Mouse (Mus musculus) heart, adult 11 months (tissue): ENCODE measurements around the gene Atp4b.

ENCODE experiments used
- DNase-seq: peaks from one replicate; pipeline ENCODE4 v3.0.0; 2022

Gene Atp4b

DNA sequence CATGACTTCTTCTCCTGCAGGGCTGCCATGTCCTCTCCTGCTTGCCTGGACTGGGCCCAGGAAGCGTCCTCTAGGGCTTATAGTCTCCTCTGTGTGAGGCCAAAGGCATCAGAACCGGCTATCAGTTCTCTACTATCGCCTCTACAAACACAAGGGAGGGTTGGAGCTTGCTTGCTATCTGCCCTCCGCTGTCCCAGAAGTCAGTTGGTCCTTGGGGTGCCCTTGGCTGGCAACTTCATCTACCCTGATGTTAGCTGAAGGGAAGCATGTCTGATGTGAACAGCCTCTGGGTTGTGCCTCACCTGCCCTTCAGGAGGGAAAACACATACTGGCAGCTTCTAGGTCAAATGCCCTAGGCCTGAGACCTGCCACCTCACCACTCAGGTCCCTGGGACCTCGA, at the start of gene Atp4b:
Gene Atp4b (minus strand): TSS at position 101 of the 400 bp plus-strand sequence.
- DNase-seq, result no peak

DNA sequence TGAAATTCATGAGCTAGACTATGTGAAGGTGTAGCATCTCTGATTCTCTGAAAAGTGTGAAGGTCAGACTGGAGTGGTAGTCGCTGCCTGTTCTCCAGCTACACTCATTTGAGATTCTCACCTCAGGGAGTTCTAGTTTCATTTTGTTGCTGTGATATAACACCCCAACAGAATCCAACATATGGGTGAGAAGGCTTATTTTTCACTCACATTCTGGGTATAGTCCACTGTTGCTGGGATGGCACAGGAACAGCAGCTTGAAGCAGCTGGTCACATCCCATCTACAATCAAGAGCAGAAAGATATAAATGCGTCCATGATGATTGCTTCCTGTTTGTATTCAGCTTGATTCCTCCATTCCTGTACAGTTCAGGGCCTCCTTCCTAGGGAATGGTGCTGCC, 45.5 kb upstream of the Atp4b start:
- DNase-seq, result no peak

DNA sequence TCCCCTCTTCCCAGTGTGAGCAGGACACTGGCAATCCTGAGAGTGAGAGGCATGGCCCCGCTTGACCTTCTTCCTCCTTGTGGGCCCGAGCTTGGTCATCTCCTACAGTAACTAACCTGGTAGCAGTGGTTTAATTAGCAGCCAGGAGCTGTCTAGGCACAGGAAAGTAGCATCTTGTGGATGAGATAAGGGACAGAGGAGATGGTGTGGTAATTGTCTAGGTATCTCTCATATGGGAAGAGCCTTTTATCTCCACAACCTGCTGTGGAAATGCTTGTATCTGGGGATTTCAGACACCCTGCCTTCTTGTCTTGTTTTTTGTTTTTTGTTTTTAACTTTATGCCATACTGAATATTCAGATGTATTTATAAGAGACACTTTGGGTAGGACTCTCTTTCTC, 40.9 kb upstream of the Atp4b start:
- DNase-seq, result no peak

GRCm38 (mm10) chr8:13436052-13436451, 39.4 kb upstream of the Atp4b start:
- DNase-seq, result peak; percentile 95

DNA sequence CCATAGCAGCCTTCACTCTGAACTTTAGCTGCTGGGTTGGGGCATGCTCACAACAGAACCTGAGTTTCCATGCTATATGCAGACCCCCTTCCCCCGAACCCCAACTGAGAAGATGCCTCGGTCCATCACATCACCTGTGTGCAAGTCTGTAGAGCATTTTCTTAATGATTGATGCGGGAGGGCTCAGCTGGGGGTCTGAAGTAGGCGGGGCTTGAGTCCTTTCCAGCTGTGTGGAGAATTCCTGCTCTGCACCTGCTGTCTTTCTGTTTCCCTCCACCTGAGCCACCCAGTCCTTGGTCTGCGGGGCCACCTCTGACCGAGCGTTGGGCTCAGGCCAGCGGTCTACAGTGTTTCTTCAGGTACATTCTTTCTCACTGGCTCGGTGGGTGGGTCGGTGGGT, 38.3 kb upstream of the Atp4b start, which contains the start of gene Tmem255b:
Gene Tmem255b (plus strand): TSS at position 301 of the 400 bp plus-strand sequence.
- DNase-seq, result no peak

GRCm38 (mm10) chr8:13433130-13433529, 36.5 kb upstream of the Atp4b start:
- DNase-seq, result no peak

- DNase-seq, result peak; percentile 96
These were observed 34.2 kb upstream of the Atp4b start for GRCm38 (mm10) chr8:13430866-13431265.

DNA sequence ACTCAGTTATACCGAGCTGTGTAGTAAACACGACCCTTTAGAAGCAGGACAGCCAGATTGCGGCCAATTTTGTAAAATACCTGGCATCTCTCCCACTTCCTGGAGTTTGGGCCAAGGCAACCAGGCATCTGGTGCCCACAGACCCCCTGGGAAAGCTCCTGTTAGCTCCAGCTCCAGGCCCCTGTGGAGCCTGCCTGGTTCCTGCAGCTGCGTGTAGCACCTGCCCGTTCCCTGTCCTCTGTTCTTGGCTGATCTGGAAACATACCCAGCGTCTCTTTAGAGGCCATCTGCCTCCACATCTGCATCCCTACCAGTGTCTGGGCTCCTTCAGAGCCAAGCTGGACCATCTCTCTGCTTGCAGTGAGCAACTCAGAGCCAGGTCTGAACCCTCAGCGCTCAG, 33.8 kb upstream of the Atp4b start:
- no peak for DNase-seq

- no peak for DNase-seq
These were observed 31.5 kb upstream of the Atp4b start for GRCm38 (mm10) chr8:13428156-13428555.

DNA sequence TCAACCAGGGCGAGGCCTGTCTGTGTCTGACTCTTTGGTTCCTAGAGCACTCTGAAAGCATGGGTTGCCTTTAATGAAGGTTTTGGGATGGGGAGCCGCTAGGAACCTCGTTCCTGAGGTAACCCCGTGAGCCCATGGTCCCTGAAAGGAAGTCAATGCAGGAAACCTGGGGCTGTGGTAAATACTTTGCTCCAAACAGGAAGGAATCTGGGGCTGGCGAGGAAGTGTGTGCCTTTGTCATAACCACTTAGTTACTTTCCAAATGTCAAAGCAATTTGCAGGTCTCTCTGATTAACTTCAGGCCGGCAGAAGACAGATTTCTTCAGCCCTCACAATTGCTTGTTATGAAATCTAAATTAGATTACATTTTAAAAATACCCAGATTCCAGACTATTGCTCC, 30.7 kb upstream of the Atp4b start:
- peak; percentile 96 for DNase-seq

DNA sequence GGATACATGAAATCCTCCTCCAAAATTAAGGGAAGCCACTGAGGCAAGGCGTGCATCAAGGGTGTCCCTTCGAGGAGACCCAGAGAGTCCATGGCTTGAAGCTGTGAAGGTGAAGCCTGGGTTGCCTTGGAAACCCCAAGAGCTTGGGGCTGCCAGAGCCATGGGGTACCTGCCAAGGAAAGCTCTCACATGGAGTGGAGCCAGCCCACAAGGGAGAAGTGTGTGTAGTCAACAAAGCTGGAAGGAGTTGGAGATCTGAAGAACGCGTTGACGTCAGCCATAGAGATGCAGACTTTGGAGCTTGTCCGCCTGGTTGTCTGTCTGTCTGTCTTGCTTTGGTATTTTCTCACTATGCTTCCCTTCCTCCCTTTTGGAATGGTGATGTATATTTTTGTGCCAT, 24.3 kb upstream of the Atp4b start:
- DNase-seq, result peak; percentile 79

DNA sequence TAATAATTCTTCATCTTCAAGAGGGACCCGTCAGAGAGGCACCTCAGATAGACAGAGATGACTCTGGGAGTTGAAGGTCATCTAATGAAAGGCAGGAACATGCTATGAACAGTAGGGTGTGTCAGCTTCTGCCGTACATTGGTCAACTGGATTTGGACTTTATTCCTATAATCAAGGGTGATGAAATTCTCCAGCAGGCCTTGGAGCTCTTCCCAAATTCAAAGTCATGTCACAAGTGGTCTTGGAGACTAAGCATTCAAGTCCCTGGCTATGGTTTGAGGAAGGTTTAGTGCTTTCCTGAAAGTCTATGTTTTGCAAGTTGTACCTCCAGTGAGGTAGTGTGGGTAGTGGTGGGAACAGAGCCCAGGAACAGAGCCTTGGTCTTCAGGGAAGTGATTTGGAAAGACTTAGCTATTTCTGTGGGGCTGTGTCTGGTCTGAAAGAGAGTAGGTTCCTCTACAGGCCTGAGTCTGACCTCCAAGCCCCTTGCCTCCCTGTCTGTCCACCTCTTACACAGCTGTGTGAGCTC, 22.6 kb upstream of the Atp4b start:
- peak; percentile 85 for DNase-seq

- peak; percentile 96 for DNase-seq
These were observed 19.3 kb upstream of the Atp4b start for GRCm38 (mm10) chr8:13415879-13416278.

- DNase-seq, result peak; percentile 95
These were observed 17.3 kb upstream of the Atp4b start for GRCm38 (mm10) chr8:13413823-13414390.

DNA sequence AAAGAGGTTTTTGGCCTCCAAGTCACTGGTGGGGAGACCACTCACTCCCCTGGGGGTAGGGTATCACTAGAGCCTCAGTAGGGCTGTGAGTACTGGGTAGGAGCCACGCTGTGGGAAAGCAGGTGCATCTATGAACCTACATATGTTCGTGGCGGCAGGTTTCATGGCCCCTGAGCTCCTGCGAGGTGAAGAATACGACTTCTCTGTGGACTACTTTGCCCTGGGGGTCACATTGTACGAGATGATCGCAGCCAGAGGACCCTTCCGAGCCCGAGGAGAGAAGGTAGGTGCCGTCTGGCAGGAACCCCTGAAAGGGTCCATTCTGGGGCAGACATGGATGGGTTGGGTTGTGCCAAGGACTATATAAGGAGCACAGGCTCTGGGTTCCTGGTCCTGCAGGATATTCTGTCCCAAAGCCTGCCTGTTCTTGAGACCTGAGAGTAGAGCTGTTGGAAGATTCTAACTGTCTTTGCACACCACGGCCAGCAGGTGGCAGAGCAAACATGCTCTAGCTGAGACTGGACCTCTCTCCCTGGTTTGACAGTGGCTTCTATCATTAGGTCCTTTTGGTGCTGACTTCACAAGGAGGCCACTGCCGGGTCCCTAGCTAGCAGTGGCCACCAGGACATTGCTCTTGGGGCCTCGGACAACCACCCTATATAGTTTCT, 16.4 kb upstream of the Atp4b start:
- peak; percentile 90 for DNase-seq

DNA sequence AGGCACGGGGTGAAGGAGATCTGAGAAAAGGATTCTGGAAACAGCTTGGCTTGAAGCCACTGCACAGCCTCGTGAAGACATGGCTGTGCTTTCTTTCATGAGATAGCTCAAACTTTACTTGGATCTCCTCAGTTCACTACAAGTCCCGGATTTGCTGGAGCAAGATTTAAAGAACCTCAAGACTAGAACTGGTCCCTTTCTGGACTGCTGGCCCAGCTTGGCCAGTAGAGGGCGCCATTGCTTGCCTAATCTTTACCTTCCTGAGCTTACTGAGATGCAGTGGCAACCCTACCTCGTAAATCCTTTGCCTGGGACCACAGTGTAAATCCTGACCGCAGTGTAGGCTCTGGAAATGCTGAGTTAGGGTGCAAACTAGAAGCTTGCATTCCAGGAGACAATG, 15.0 kb upstream of the Atp4b start:
- DNase-seq, result peak; percentile 87

DNA sequence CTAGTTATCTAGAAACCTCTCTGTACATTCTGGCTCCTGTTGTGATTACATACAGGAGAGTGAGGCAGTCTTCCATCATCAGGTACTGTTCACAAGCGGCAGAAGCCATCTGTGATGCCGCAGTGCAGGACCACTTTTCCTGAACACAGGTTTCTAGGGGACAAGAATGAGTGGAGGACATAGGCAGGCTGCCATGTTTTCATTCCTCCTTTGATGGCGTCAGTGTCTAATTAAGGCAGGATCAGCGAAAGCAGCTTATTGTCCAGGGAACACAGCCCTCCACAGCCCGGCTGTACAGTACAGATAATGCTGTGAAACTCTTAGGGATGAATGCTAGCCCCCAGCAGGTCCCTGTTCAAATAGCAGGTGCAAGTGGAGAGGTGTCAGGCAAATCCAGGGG, 9.4 kb upstream of the Atp4b start:
- no peak for DNase-seq

GRCm38 (mm10) chr8:13404666-13405131, 8.1 kb upstream of the Atp4b start, which contains the start of gene Grk1:
Gene Grk1 (plus strand): TSS chr8:13405081.
- no peak for DNase-seq

DNA sequence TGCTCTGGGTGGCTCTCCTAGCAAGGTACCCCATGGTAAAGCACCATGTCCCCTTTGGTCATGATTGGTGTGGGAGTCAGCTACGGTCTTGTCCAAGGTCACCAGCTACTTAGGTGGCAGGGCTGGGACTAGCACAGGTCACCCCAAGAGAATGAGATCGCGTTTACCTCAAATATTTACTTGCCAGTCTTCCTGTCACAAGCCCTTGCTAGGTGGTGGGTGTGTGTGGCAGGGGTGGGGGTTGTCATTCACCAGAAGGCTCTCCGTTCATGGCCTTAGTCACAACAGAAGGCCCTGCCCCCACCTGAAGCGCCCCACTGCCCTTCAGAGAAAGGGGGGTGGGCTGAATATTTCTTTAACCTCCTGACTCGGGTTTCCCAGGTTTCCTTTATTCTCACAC, 6.9 kb upstream of the Atp4b start:
- DNase-seq, result no peak

DNA sequence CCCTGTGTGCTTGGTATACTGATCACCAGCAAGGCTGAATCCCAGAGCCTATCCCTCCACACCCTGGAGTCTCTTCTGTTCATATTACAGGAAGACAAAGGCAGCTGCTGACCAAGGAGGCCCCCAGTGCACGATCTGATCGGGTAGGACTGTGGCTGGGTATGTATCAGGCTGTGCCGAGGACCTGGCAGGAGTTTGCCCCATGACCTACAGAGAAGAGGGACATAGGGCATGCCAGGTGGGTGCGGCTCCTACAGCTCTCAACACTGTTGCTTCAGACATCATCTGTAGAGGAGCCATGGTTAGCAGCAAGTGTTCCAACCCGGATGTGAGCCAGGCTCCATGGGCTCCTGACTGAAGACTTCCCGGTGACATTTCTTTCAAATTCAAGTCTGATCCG, 2.8 kb downstream of the Atp4b start:
- no peak for DNase-seq

DNA sequence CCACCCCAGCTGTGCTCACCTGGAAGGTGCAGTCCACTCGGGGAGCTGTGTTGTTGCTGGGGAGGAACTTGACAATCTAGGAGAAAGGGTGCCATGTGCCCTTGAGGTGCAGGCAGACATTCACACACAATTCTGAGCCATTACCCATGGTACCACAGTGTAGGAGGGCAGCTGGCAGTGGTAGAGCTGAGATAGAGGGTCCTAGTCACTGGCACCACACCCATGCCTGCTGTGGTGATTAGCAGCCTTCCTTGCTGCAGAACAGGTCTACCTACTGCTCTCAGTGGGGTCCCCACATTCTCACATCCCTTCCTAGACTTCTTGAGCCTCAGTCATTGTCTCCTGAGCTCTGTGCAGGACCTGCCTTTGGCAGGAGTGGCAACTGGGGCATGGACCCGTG, 7.9 kb downstream of the Atp4b start:
- DNase-seq, result no peak

GRCm38 (mm10) chr8:13387728-13388127, 8.9 kb downstream of the Atp4b start:
- DNase-seq, result no peak

DNA sequence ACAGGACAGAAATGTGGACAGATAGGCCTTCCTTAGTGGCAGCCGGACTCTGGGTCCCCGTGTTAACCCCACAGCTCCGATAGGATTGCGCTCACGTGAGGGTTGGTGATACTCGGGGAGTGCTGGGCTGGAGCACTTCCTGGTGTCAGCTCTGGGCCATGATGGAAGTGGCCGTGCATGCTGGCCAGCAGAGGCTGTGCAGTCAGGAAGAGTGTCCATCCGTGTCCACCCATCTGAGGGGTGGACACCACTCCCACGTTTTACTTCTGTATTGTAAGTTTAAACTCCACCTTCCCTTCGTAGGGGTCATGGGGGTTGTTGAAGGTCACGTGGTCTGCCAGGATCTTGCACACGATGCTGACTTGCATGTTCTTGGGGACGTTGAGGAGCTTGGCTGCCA, 10.3 kb downstream of the Atp4b start:
- DNase-seq, result no peak

DNA sequence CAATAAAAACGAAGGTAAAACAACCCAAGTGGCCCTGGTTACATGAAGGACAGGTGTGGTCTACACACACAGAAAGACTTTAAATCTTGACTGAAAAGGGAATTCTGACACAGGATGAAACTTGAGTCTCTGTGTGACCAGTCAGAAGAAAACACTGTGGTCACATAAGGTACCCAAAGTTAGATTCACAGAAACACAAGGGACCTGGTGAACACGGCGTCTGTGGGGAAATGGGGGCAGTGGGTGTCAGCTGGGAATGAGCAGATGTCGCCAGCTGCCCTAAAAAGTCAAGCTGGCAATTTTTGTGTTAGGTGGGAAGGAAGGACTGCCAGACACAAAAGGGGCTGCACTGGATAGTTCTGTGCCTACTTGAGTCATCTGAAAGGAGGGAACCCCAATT, 13.6 kb downstream of the Atp4b start:
- DNase-seq, result no peak

GRCm38 (mm10) chr8:13382536-13382935, 14.1 kb downstream of the Atp4b start:
- DNase-seq, result no peak
